Mouse (Mus musculus) kidney, adult 2 months (tissue): Measurements from ENCODE around the gene Abr. TPM values are rescaled to one million over a fixed set of nuclear protein-coding genes. Genes with fewer than 3 reads are reported as not detected.
A peak's percentile ranks its signal among the peaks of the same experiment; 100 is the strongest.

Experiments
- DNase-seq: peaks from one replicate; pipeline ENCODE4 v3.0.0; 2021
- H3K27ac ChIP-seq: fragments of 200-500 bp; 2 replicates; pipeline ENCODE4 v1.5.1; 2012; ENCODE audit warnings: low read depth, low read length, control low read depth, inconsistent platforms; ENCODE audit not compliant: insufficient read depth
- H3K27me3 ChIP-seq: fragments of 200-500 bp; replicated peaks from 2 replicates; pipeline ENCODE4 v1.6.1; 2012; ENCODE audit warnings: mild to moderate bottlenecking, moderate library complexity, low read length, inconsistent platforms; ENCODE audit not compliant: control insufficient read depth, insufficient read depth
- H3K36me3 ChIP-seq: fragments of 200-500 bp; 2 replicates; pipeline ENCODE4 v1.6.1; 2012; ENCODE audit warnings: mild to moderate bottlenecking, moderate library complexity, low read length, inconsistent platforms; ENCODE audit not compliant: control insufficient read depth, insufficient read depth
- H3K4me1 ChIP-seq: fragments of 200-500 bp; 2 replicates; pipeline ENCODE4 v1.6.1; 2011; ENCODE audit warnings: low read length; ENCODE audit not compliant: control insufficient read depth, insufficient read depth
- H3K4me3 ChIP-seq: fragments of 200-500 bp; 2 replicates; pipeline ENCODE4 v1.5.1; 2011; ENCODE audit warnings: mild to moderate bottlenecking, low read depth, low read length, control low read depth; ENCODE audit not compliant: insufficient read depth
- CTCF ChIP-seq: fragments of 200-500 bp; conservative IDR thresholded peaks from 2 replicates; pipeline ENCODE4 v1.5.1; 2011; ENCODE audit warnings: low read depth, mild to moderate bottlenecking, control low read depth, low read length, moderate library complexity, mixed read lengths; ENCODE audit not compliant: insufficient read depth, insufficient read length
- POLR2A ChIP-seq: fragments of 200-500 bp; IDR thresholded peaks from one replicate; pipeline ENCODE4 v1.6.1; 2011; ENCODE audit warnings: low read depth, low read length, control low read depth
- WGBS: fragments of 180-500 bp; shearing (Covaris S2); methylation state at CpG from one replicate; pipeline ENCODE4 v1.1.7; 2018; 5-methylcytosine and 5-hydroxymethylcytosine counted together
- polyA plus RNA-seq: library from polyadenylated mRNA; depleted of rRNA; stranded (reverse); fragments of >200 nt; gene quantifications from 2 replicates; pipeline ENCODE4 v1.2.3, GENCODE M21; 2012

Gene Abr
- polyA plus RNA-seq, 1 experiment: 33.2 TPM

DNA sequence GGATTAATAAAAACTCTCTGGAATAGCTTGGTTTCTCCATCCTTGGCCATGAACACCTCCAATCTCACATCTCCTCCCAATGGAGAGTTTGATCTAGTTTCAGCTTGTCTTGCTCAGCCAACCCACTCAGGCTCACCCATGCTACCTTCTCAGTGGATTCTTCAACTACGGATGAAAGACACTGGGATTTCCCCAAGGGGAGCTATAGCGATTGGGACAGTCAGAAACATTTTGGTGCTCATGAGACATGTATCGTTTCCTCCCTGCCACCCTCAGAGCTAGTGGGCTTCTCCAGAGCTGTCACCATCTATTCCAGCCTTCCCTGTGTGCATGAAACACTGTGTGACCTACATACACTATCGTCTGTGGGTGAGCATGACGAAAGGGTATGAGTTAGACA is 160.4 kb downstream of the Abr start:
- DNase-seq: no peak
- H3K36me3 ChIP-seq: no peaks in the 10 kb centered on the region
- no peaks in the 10 kb centered on the region for H3K27me3 ChIP-seq
- H3K27ac ChIP-seq: no peak overlapping the region
- TF ChIP-seq CTCF: no peak
- no peak for TF ChIP-seq POLR2A
- WGBS: 88% methylated on average over 5 of the region's 5 CpGs
- no peak overlapping the region for H3K4me3 ChIP-seq
- no peaks in the 10 kb centered on the region for H3K4me1 ChIP-seq

- Histone ChIP-seq H3K36me3 (no peaks in the 10 kb centered on the region), H3K4me1 (no peaks in the 10 kb centered on the region)
- no peak for TF ChIP-seq CTCF
- no peak for TF ChIP-seq POLR2A
Measured at GRCm38 (mm10) chr11:76461201-76461600, 160.9 kb downstream of the Abr start.

DNA sequence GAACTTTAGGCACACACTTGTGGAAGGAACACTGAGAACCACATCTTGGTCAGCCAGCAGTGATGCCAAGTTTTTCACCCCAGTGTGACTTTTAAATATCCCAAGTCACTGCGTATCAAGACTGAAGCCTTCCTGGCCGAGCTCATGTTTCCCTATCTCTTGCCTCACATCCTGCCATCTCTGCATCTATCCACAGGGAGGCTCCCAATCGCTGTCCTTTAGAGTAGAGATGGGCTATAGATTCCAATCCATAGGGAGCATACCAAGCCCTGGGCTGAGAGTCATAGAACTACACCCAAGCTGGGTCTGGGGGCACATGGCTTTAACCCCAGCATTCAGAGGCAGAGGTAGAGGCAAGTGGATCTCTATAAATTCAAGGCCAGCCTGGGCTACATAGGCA is 162.6 kb downstream of the Abr start:
- 71% methylated on average over 3 of the region's 3 CpGs for WGBS
- DNase-seq: no peak
- H3K27me3 ChIP-seq: no peaks in the 10 kb centered on the region
- H3K4me1 ChIP-seq: no peaks in the 10 kb centered on the region
- TF ChIP-seq POLR2A (no peak), CTCF (0 out of 2 replicates have a peak, but pooled peaks have one; percentile 3)
- H3K36me3 ChIP-seq: no peaks in the 10 kb centered on the region
- H3K4me3 ChIP-seq: no peak overlapping the region
- no peak overlapping the region for H3K27ac ChIP-seq

More at GRCm38 (mm10) chr11:76461201-76461600, 160.9 kb downstream of the Abr start:
- no peak for DNase-seq
- WGBS: 57% methylated on average over 6 of the region's 6 CpGs
- no peaks in the 10 kb centered on the region for H3K27me3 ChIP-seq
- no peak overlapping the region for H3K27ac ChIP-seq
- no peak overlapping the region for H3K4me3 ChIP-seq

- Histone ChIP-seq H3K4me1 (no peaks in the 10 kb centered on the region), H3K36me3 (no peaks in the 10 kb centered on the region; the same call in 1 of the 2 replicates), H3K4me3 (no peak overlapping the region), H3K27me3 (no peaks in the 10 kb centered on the region), H3K27ac (no peak overlapping the region)
- WGBS: 75% methylated on average over 9 of the region's 9 CpGs
- TF ChIP-seq POLR2A (no peak), CTCF (no peak)
- no peak for DNase-seq
Measured at GRCm38 (mm10) chr11:76458730-76459129, 163.4 kb downstream of the Abr start.

- no peaks in the 10 kb centered on the region; the same call in 1 of the 2 replicates for H3K36me3 ChIP-seq
- TF ChIP-seq CTCF (no peak), POLR2A (no peak)
- 82% methylated on average over 10 of the region's 10 CpGs for WGBS
- H3K27ac ChIP-seq: no peak overlapping the region
- no peak overlapping the region for H3K4me3 ChIP-seq
- H3K4me1 ChIP-seq: no peaks in the 10 kb centered on the region
- no peaks in the 10 kb centered on the region for H3K27me3 ChIP-seq
- DNase-seq: no peak
Measured at GRCm38 (mm10) chr11:76456897-76457296, 165.2 kb downstream of the Abr start.

- 17% methylated on average over 6 of the region's 6 CpGs for WGBS
- H3K4me1 ChIP-seq: no peaks in the 10 kb centered on the region
- H3K27me3 ChIP-seq: no peaks in the 10 kb centered on the region
- no peak overlapping the region for H3K4me3 ChIP-seq
- H3K27ac ChIP-seq: no peak overlapping the region
- TF ChIP-seq CTCF: peak; percentile 84
- no peak for TF ChIP-seq POLR2A
- H3K36me3 ChIP-seq: no peaks in the 10 kb centered on the region; the same call in 1 of the 2 replicates
- peak; percentile 86 for DNase-seq
Measured at GRCm38 (mm10) chr11:76456233-76456632, 165.9 kb downstream of the Abr start.

- Histone ChIP-seq H3K4me3 (no peak overlapping the region), H3K27ac (no peak overlapping the region), H3K27me3 (no peaks in the 10 kb centered on the region), H3K36me3 (no peaks in the 10 kb centered on the region; the same call in 1 of the 2 replicates), H3K4me1 (peaks cover 7% of the 10 kb centered on the region)
- TF ChIP-seq CTCF: peak; percentile 92
- no peak for TF ChIP-seq POLR2A
- WGBS: 64% methylated on average over 5 of the region's 5 CpGs
- DNase-seq: peak; percentile 71
Measured at GRCm38 (mm10) chr11:76454492-76454891, 167.6 kb downstream of the Abr start.
